Mouse (Mus musculus) brain, embryonic 14.5 days (tissue): ENCODE measurements at regions not wholly inside any gene's neighbourhood (a gene's known extent, or its start where the extent isn't known, plus 50 kb on each side); places are given as distances from the start of the nearest gene placed in this dataset.

Experiments
- DNase-seq: peaks from one replicate; pipeline ENCODE4 v3.0.0-alpha.2; 2011; ENCODE audit warnings: low read depth
- CTCF ChIP-seq: fragments of 200-500 bp; IDR thresholded peaks from 2 replicates; pipeline ENCODE4 v1.5.1; 2012; ENCODE audit warnings: inconsistent platforms, mild to moderate bottlenecking, moderate library complexity, borderline replicate concordance; ENCODE audit not compliant: insufficient read depth, insufficient read length; ENCODE audit errors: extremely low read depth
- POLR2A ChIP-seq: fragments of 200-500 bp; IDR thresholded peaks from 2 replicates; pipeline ENCODE4 v1.6.1; 2012; ENCODE audit warnings: mild to moderate bottlenecking, inconsistent platforms, borderline replicate concordance; ENCODE audit not compliant: poor library complexity, insufficient read depth, insufficient read length, severe bottlenecking; ENCODE audit errors: extremely low read depth

- TF ChIP-seq POLR2A (no peak), CTCF (no peak)
- DNase-seq = no peak
Measured at GRCm38 (mm10) chr14:46610226-46610855, 150.0 kb upstream of the Cdkn3 start.

GRCm38 (mm10) chr14:46606694-46607093 is 153.6 kb upstream of the Cdkn3 start:
- DNase-seq = no peak
- no peak for TF ChIP-seq POLR2A

- TF ChIP-seq POLR2A = no peak
- no peak for TF ChIP-seq CTCF
- DNase-seq = no peak
Measured at GRCm38 (mm10) chr14:46606037-46606436, 154.3 kb upstream of the Cdkn3 start.

- DNase-seq = peak; percentile 79
- no peak for TF ChIP-seq POLR2A
- TF ChIP-seq CTCF = no peak
Measured at GRCm38 (mm10) chr14:46604886-46605531, 155.3 kb upstream of the Cdkn3 start.

GRCm38 (mm10) chr14:46604156-46604885 is 156.0 kb upstream of the Cdkn3 start:
- DNase-seq = no peak
- no peak for TF ChIP-seq CTCF
- TF ChIP-seq POLR2A = no peak

- TF ChIP-seq CTCF (no peak), POLR2A (no peak)
- DNase-seq = no peak
Measured at GRCm38 (mm10) chr14:46596696-46597359, 163.5 kb upstream of the Cdkn3 start.

GRCm38 (mm10) chr14:46594151-46594550 is 166.2 kb upstream of the Cdkn3 start:
- TF ChIP-seq CTCF = no peak
- no peak for TF ChIP-seq POLR2A
- DNase-seq = no peak

GRCm38 (mm10) chr14:46591753-46592359 is 168.5 kb upstream of the Cdkn3 start:
- no peak for DNase-seq
- TF ChIP-seq CTCF (no peak), POLR2A (no peak)

- TF ChIP-seq POLR2A (no peak), CTCF (no peak)
- DNase-seq = no peak
Measured at GRCm38 (mm10) chr14:46591211-46591610, 169.1 kb upstream of the Cdkn3 start.

GRCm38 (mm10) chr14:46586093-46586492 is 174.2 kb upstream of the Cdkn3 start:
- TF ChIP-seq POLR2A (no peak), CTCF (no peak)
- DNase-seq = no peak
